Mouse (Mus musculus) spleen, postnatal 10 days (tissue): ENCODE results near the gene Tmtc1.
A peak's percentile ranks its signal among the peaks of the same experiment; 100 is the strongest.

Source experiments
- DNase-seq, 2 experiments: peaks; one replicate each; pipeline ENCODE4 v3.0.0; 2021 to 2022; ENCODE audit warnings: low spot score in 2 of 2

Tmtc1 gene

GRCm38 (mm10) chr6:148242304-148242703 is 201.9 kb downstream of the Tmtc1 start:
- DNase-seq, result no peak

GRCm38 (mm10) chr6:148241685-148242084 is 202.5 kb downstream of the Tmtc1 start:
- DNase-seq, result no peak

GRCm38 (mm10) chr6:148239311-148239710 is 204.9 kb downstream of the Tmtc1 start:
- no peak for DNase-seq

GRCm38 (mm10) chr6:148237453-148237852 is 206.7 kb downstream of the Tmtc1 start:
- no peak for DNase-seq

- DNase-seq, result no peak
Observed at GRCm38 (mm10) chr6:148234105-148234828, 209.9 kb downstream of the Tmtc1 start.

GRCm38 (mm10) chr6:148227542-148227941 is 216.6 kb downstream of the Tmtc1 start:
- no peak for DNase-seq

- DNase-seq, result no peak
Observed at GRCm38 (mm10) chr6:148222686-148223085, 221.5 kb downstream of the Tmtc1 start.

- DNase-seq, result no peak
Observed at GRCm38 (mm10) chr6:148218235-148219076, 225.7 kb downstream of the Tmtc1 start.

- no peak for DNase-seq
Observed at GRCm38 (mm10) chr6:148216752-148217151, 227.4 kb downstream of the Tmtc1 start.

- peak; percentile 19 to 62 for DNase-seq
Observed at GRCm38 (mm10) chr6:148214765-148215164, 229.4 kb downstream of the Tmtc1 start.

GRCm38 (mm10) chr6:148211897-148212680 is 232.1 kb downstream of the Tmtc1 start, which contains the start of gene Ergic2:
Ergic2 (minus strand) TSS chr6:148212374.
- peak; percentile 90 to 97 for DNase-seq

GRCm38 (mm10) chr6:148211391-148211876 is 232.8 kb downstream of the Tmtc1 start:
- DNase-seq, result no peak

- DNase-seq, result no peak
Observed at GRCm38 (mm10) chr6:148207522-148207921, 236.7 kb downstream of the Tmtc1 start.

GRCm38 (mm10) chr6:148205134-148205533 is 239.1 kb downstream of the Tmtc1 start:
- DNase-seq, result no peak

GRCm38 (mm10) chr6:148199729-148200128 is 244.5 kb downstream of the Tmtc1 start:
- no peak for DNase-seq

- no peak for DNase-seq
Observed at GRCm38 (mm10) chr6:148199177-148199576, 245.0 kb downstream of the Tmtc1 start.

- no peak for DNase-seq
Observed at GRCm38 (mm10) chr6:148193972-148194701, 250.1 kb downstream of the Tmtc1 start.

- DNase-seq, result no peak
Observed at GRCm38 (mm10) chr6:148185694-148186093, 258.5 kb downstream of the Tmtc1 start.
